Mouse (Mus musculus) heart, embryonic 10.5 days (tissue): ENCODE measurements around the gene E130208F15Rik. TPM values are rescaled to one million over a fixed set of nuclear protein-coding genes. Genes with fewer than 3 reads are reported as not detected.
A peak's percentile ranks its signal among the peaks of the same experiment; 100 is the strongest.

Experiments
- DNase-seq: peaks from one replicate; pipeline ENCODE4 v3.0.0-alpha.2; 2017; ENCODE audit warnings: low spot score
- H3K27ac ChIP-seq: fragments of 300-500 bp; sonication (generic); 2 replicates; pipeline ENCODE4 v1.5.1; 2016; ENCODE audit warnings: mild to moderate bottlenecking
- H3K27me3 ChIP-seq: fragments of 300-500 bp; sonication (generic); 2 replicates; pipeline ENCODE4 v1.6.1; 2016; ENCODE audit warnings: mild to moderate bottlenecking; ENCODE audit not compliant: poor library complexity, insufficient read depth, severe bottlenecking
- H3K36me3 ChIP-seq: fragments of 300-500 bp; sonication (generic); 2 replicates; pipeline ENCODE4 v1.6.1; 2016; ENCODE audit warnings: mild to moderate bottlenecking, moderate library complexity
- H3K4me1 ChIP-seq: fragments of 300-500 bp; sonication (generic); 2 replicates; pipeline ENCODE4 v1.6.1; 2016; ENCODE audit warnings: mild to moderate bottlenecking
- H3K4me3 ChIP-seq: fragments of 300-500 bp; sonication (generic); 2 replicates; pipeline ENCODE4 v1.5.1; 2016; ENCODE audit warnings: mild to moderate bottlenecking, moderate library complexity
- H3K9me3 ChIP-seq: fragments of 300-500 bp; sonication (generic); 2 replicates; pipeline ENCODE4 v1.6.1; 2016; ENCODE audit warnings: mild to moderate bottlenecking, moderate library complexity
- WGBS: fragments of 180-500 bp; shearing (Covaris S2); methylation state at CpG from one replicate; pipeline ENCODE4 v1.1.7; 2016; 5-methylcytosine and 5-hydroxymethylcytosine counted together
- polyA plus RNA-seq: library from polyadenylated mRNA; unstranded; fragments of >200 nt; fragmentation: Nextera tagmentation; extraction: Ambion mirVana; gene quantifications from 2 replicates; pipeline ENCODE4 v1.2.1, GENCODE M21; 2016

E130208F15Rik gene
- polyA plus RNA-seq, 1 experiment from 2014 or later, result 3.2 TPM

GRCm38 (mm10) chr7:30310136-30310535 lies 11.4 kb upstream of the E130208F15Rik start:
- no peaks in the 10 kb centered on the region for H3K9me3 ChIP-seq
- H3K36me3 ChIP-seq, result peaks cover 31% of the 10 kb centered on the region
- H3K4me1 ChIP-seq, result peaks cover 36% of the 10 kb centered on the region
- H3K4me3 ChIP-seq, result no peak overlapping the region
- H3K27me3 ChIP-seq, result no peaks in the 10 kb centered on the region
- WGBS, result 84% methylated on average over 12 of the region's 12 CpGs
- H3K27ac ChIP-seq, result no peak overlapping the region
- no peak for DNase-seq

DNA sequence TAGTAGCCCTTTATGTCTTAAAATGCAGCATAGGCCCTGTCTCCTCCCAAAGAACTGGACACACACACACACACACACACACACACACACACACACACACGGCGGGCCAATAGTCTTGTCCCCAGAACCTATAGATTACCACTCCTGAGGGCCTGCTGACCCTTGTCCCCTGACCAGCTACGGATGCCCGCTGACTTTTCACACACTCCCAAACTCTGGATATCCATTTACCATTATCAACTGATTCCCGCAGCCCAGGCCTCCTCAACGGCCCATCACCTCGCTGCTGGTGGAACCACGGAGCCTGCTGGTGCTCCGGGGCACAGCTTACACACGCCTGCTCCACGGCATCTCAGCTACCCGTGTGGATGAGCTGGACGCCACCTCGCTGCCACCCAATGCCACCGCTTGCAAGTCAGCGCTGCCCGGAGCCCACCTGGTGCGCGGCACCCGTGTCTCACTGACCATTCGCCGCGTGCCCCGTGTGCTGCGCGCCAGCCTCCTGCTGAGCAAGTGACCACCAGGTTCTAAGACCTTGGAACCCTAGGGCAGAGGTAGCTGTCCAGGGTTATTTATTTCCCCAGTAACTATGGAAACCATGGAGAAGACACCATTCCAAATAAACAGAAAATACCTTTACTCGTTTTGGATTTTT lies 7.7 kb upstream of the E130208F15Rik start:
- Histone ChIP-seq H3K4me3 (no peak overlapping the region), H3K9me3 (no peaks in the 10 kb centered on the region), H3K27me3 (no peaks in the 10 kb centered on the region), H3K4me1 (peaks cover 32% of the 10 kb centered on the region), H3K36me3 (peaks cover 36% of the 10 kb centered on the region), H3K27ac (no peak overlapping the region)
- 53% methylated on average over 27 of the region's 27 CpGs for WGBS
- no peak for DNase-seq

DNA sequence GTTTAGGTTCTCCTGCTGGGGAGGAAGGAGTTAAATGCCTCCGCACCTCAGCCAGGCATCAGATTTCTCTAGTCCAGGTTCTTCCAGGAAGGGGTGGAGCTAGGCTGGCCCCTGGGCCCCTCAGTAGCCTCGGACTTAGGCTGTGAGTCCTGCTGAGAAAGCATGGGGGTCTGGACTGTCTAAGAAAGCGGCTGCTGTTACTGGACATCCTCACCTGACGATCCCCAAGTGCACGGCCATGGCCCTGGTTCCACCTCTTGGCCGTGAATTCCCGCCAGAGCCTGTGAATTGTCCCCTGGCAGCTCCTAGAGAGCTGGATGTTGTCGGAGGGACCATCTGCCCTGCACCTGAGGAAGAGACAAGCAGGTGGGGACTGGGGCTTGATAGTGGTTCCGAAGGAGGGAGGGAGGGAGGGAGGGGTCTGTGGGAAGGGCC lies 6.8 kb upstream of the E130208F15Rik start, which contains the start of gene Syne4:
Gene Syne4, plus strand, starts transcription at position 87 of the 435 bp plus-strand sequence.
- WGBS, result 2% methylated on average over 9 of the region's 9 CpGs
- no peaks in the 10 kb centered on the region for H3K27me3 ChIP-seq

GRCm38 (mm10) chr7:30315559-30316529 lies 5.7 kb upstream of the E130208F15Rik start:
- Histone ChIP-seq H3K27me3 (no peaks in the 10 kb centered on the region), H3K9me3 (no peaks in the 10 kb centered on the region), H3K4me1 (peaks cover 19% of the 10 kb centered on the region), H3K27ac (no peak overlapping the region), H3K36me3 (peaks cover 41% of the 10 kb centered on the region), H3K4me3 (peak overlapping the region; percentile 57)
- WGBS, result 71% methylated on average over 13 of the region's 13 CpGs
- no peak for DNase-seq

More for the DNA sequence above, 6.8 kb upstream of the E130208F15Rik start, which contains the start of gene Syne4:
- peak within 1 kb of the TSS; percentile 57 for H3K4me3 ChIP-seq
- no peaks in the 10 kb centered on the region for H3K9me3 ChIP-seq
- peak within 1 kb of the TSS; percentile 59 for H3K27ac ChIP-seq
- peaks cover 44% of the 10 kb centered on the region for H3K36me3 ChIP-seq
- no peak for DNase-seq
- H3K4me1 ChIP-seq, result peaks cover 24% of the 10 kb centered on the region

GRCm38 (mm10) chr7:30318142-30318541 lies 3.4 kb upstream of the E130208F15Rik start:
- WGBS, result 88% methylated on average over 3 of the region's 3 CpGs
- Histone ChIP-seq H3K4me3 (no peak overlapping the region), H3K4me1 (peaks cover 30% of the 10 kb centered on the region), H3K9me3 (no peaks in the 10 kb centered on the region), H3K27ac (no peak overlapping the region), H3K27me3 (no peaks in the 10 kb centered on the region), H3K36me3 (peaks cover 24% of the 10 kb centered on the region; the same call in 1 of the 2 replicates)
- no peak for DNase-seq

DNA sequence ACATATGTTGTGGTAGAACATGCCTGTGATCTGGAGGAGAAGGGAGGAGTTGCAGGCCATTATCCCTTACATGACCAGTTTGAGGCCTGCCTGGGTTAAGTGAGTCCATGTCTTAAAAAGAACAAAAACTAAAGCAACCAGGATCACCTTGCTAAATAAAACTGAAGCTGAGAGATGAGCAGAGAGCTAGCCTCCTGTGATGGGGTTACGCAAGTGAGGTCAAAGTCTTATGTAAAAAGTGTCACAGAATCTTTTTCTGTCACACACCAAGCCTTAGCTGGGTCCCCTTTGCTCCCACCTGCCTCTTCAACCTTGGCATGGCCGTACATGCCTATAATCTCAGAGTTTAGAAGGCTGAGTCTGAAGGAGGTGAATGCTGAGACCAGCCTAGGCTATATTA lies 594 bp upstream of the E130208F15Rik start:
- Histone ChIP-seq H3K9me3 (no peaks in the 10 kb centered on the region), H3K4me3 (peak overlapping the region; percentile 72), H3K27me3 (no peaks in the 10 kb centered on the region), H3K36me3 (peaks cover 21% of the 10 kb centered on the region; the same call in 1 of the 2 replicates), H3K27ac (no peak overlapping the region), H3K4me1 (peaks cover 13% of the 10 kb centered on the region)
- DNase-seq, result no peak
- WGBS, result 85% methylated on average over 2 of the region's 2 CpGs

DNA sequence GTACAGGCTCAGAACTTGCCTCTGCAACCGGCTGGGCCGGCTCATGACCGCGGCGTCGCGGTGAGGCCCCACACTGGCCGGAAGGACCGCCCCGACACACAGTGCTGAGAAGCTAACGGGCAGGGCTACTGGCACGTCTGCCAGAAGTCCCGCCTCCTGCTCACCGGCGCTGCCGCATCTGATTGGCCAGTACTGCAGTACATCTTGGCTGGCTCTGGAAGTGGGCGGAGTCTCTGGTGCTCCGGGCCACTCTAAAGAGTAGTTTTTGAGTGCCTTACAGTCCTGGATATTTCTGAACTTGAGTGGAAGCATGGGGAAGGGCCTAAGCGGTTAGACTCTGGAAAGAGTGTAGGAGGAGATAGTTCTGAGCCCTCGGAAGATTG lies 736 bp downstream of the E130208F15Rik start:
- DNase-seq, result peak; percentile 100
- Histone ChIP-seq H3K27me3 (peaks cover 3% of the 10 kb centered on the region; the same call in 1 of the 2 replicates), H3K36me3 (peaks cover 19% of the 10 kb centered on the region; the same call in 1 of the 2 replicates), H3K27ac (peak overlapping the region; percentile 92), H3K4me1 (peaks cover 17% of the 10 kb centered on the region), H3K4me3 (peak overlapping the region; percentile 72), H3K9me3 (no peaks in the 10 kb centered on the region)
- 0% methylated on average over 20 of the region's 20 CpGs for WGBS

DNA sequence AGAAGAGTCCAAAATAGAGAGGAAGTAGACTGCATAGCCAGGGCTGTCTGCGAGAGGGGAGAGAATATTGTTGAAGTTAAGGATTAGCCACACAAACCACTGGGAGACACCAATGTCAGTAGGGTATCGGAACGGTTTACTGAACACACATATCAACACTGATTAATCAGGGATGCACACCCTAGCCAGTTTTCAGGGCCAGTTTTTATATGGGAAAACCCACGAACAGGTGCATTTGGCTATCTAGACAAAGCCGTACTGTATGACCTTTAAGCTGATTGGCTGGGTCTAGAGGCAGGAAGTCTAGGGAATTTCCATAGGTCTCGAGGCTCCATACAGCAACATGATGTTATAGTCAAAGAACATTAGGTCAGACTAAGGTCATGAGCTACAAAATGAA lies 1.3 kb downstream of the E130208F15Rik start:
- H3K4me1 ChIP-seq, result peaks cover 19% of the 10 kb centered on the region
- peak overlapping the region; percentile 72 for H3K4me3 ChIP-seq
- H3K36me3 ChIP-seq, result peaks cover 17% of the 10 kb centered on the region; the same call in 1 of the 2 replicates
- H3K27me3 ChIP-seq, result peaks cover 6% of the 10 kb centered on the region; the same call in 1 of the 2 replicates
- WGBS, result 34% methylated on average over 6 of the region's 6 CpGs
- no peak for DNase-seq
- no peaks in the 10 kb centered on the region for H3K9me3 ChIP-seq
- peak overlapping the region; percentile 92 for H3K27ac ChIP-seq

GRCm38 (mm10) chr7:30323795-30324194 lies 2.3 kb downstream of the E130208F15Rik start, which contains the start of gene Sdhaf1:
Sdhaf1 (minus strand) TSS chr7:30323895.
- H3K9me3 ChIP-seq, result no peaks in the 10 kb centered on the region
- peak within 1 kb of the TSS; percentile 72 for H3K4me3 ChIP-seq
- peaks cover 7% of the 10 kb centered on the region; the same call in 1 of the 2 replicates for H3K36me3 ChIP-seq
- DNase-seq, result no peak
- 73% methylated on average over 3 of the region's 3 CpGs for WGBS
- peaks cover 6% of the 10 kb centered on the region; the same call in 1 of the 2 replicates for H3K27me3 ChIP-seq
- peaks cover 23% of the 10 kb centered on the region for H3K4me1 ChIP-seq
- peak within 1 kb of the TSS; percentile 92 for H3K27ac ChIP-seq

DNA sequence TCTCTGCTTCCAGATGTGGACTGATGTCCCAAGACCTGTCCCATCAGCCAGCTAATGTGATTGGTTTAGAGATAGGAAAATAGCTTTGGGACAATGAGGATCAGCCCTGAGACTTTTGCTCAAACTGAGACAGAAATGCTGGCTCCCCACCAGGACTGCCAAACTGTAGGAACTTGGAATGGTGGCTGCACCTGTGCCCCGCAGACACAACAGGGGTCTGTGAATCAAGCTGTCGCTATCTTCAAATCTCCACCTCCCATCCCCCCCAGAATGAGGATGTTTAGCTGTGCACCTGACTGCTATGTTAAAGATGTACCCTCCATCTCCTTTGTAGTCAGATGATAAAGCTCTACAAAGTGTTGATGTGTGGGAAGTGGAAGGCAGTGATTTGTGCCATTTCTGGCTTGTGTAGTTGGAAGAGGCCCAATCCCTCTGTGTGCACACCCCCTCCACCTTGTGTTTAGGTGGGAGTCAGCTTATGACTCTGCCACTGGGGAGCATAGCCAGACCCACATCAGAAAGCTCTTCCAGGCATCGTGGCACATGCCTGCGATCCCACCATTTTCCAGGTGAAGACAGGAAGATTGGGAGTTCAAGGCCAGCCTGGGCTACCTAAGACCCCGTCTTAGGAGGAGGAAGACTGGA lies 2.9 kb downstream of the E130208F15Rik start:
- no peak overlapping the region for H3K4me3 ChIP-seq
- H3K9me3 ChIP-seq, result no peaks in the 10 kb centered on the region
- peaks cover 6% of the 10 kb centered on the region; the same call in 1 of the 2 replicates for H3K27me3 ChIP-seq
- H3K36me3 ChIP-seq, result 0 out of 2 replicates have a peak, but pooled peaks cover 1% of the 10 kb centered on the region
- H3K27ac ChIP-seq, result no peak overlapping the region
- 82% methylated on average over 5 of the region's 5 CpGs for WGBS
- no peak for DNase-seq
- H3K4me1 ChIP-seq, result peaks cover 23% of the 10 kb centered on the region

- Histone ChIP-seq H3K4me3 (no peak overlapping the region), H3K4me1 (peaks cover 23% of the 10 kb centered on the region), H3K27ac (no peak overlapping the region), H3K36me3 (no peaks in the 10 kb centered on the region), H3K27me3 (peaks cover 6% of the 10 kb centered on the region; the same call in 1 of the 2 replicates), H3K9me3 (no peaks in the 10 kb centered on the region)
- whole genome bisulfite sequencing, result 43% methylated on average over 2 of the region's 2 CpGs
- no peak for DNase-seq
Observed at GRCm38 (mm10) chr7:30325364-30325763, 3.8 kb downstream of the E130208F15Rik start.

- peaks cover 6% of the 10 kb centered on the region; the same call in 1 of the 2 replicates for H3K27me3 ChIP-seq
- peaks cover 16% of the 10 kb centered on the region for H3K4me1 ChIP-seq
- no peak overlapping the region for H3K27ac ChIP-seq
- no peaks in the 10 kb centered on the region for H3K9me3 ChIP-seq
- H3K36me3 ChIP-seq, result no peaks in the 10 kb centered on the region
- H3K4me3 ChIP-seq, result no peak overlapping the region
- no peak for DNase-seq
Observed at GRCm38 (mm10) chr7:30326427-30326826, 4.9 kb downstream of the E130208F15Rik start.
